Mouse (Mus musculus): ENCODE data around the gene Lpcat3.

Lpcat3 gene

GRCm38 (mm10) chr6:124703789-124704188 is 41.0 kb downstream of the Lpcat3 start:
- no peak for DNase-seq (ENCODE audit: low spot score in 2 of 2)

DNA sequence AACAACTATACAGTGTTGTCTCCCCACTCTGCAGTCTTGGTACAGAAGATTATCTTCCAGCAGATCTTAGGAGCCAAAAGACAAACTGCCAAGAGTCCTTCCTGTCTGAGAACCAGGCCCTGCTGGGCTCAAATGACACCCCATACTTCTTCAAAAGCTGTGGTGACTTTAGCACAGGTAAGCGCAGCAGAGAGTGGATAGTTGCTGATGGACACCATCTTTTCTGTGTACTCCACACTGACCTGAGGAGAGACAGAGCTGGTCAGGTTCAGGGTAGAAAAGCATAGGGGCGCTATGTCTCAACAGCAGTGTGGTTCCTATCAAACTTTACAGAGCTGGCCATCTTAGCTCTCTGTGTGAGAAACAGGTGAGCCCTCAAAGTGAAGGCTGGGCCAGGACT is 41.6 kb downstream of the Lpcat3 start:
- DNase-seq (ENCODE audit: low spot score in 2 of 2), result no peak

DNA sequence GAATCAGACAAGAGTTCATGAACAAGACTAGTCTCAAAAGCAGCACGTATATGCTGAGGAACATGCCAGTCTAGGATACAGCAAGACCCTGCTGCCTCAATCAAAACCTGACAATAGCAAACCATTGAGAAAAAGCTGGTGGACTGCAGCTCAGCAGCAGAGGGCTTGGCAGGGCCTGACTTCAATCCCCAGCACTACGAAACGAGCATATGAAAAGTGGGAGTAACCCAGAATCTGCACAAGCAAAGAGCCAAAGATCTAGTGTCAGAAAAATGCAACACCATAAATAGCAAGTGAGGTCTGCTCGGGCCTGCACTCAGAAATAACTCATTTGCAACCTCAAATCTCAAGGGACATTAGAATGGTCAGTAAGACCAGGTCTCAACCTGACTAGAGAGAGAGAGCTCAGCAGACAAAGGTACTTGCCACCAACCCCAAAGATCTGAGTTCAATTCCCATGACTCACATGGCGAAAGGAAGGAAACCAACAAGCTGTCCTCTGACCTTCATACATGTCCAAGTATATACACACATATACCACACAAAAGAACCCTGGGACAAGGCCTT is 43.3 kb downstream of the Lpcat3 start:
- no peak for DNase-seq (ENCODE audit: low spot score in 2 of 2)

DNA sequence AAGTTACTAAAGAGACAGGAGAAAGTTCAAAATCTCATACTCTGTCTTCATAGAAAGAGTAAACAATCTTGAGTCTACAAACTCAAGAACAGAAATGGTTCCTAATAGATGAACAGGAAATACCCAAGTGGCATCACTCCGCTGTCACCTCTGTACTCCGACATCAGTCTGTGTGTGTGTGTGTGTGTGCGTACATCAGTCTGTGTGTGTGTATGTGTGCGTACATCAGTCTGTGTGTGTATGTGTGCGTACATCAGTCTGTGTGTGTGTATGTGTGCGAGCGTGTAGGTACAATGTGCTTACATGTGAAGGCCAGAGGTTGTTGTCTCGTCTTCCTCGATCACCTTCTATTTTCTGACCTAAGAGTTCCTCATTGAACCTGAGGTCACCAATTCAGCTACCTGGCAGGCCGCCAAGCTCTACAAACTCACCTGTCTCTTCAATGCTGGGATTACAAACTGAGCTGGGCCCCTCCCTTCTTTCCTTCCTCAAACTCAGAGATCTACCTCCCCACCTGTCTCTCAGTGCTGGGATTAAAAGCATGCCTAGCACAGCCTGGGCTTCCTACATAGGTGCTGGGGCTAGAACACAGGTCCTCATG is 45.6 kb downstream of the Lpcat3 start:
- DNase-seq (ENCODE audit: low spot score in 2 of 2), result no peak

- peak; percentile 98 for DNase-seq (ENCODE audit: low spot score in 2 of 2)
These were observed 49.3 kb downstream of the Lpcat3 start, which contains the start of the genes Emg1 and Phb2 for GRCm38 (mm10) chr6:124711824-124712782. Gene Emg1, minus strand, starts transcription at chr6:124712178. Gene Phb2, plus strand, starts transcription at chr6:124712336.

DNA sequence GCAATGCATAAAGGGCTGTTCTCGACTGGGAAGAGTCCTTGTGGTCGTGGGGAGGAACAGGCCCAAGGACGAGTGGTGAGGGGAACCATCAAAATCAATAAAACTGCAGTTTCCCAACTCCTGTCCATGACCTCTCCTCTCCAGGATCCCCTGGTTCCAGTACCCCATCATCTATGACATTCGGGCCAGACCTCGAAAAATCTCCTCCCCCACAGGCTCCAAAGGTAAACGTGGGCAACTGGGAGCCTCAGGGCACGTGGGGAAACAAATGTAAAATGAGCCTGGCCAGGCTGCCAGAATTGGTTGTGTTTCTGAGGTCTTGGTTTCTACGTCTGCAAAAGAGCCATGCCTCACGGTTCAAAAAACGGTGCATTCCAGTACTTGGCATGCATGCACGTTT is 50.1 kb downstream of the Lpcat3 start:
- DNase-seq (ENCODE audit: low spot score in 2 of 2), result no peak

DNA sequence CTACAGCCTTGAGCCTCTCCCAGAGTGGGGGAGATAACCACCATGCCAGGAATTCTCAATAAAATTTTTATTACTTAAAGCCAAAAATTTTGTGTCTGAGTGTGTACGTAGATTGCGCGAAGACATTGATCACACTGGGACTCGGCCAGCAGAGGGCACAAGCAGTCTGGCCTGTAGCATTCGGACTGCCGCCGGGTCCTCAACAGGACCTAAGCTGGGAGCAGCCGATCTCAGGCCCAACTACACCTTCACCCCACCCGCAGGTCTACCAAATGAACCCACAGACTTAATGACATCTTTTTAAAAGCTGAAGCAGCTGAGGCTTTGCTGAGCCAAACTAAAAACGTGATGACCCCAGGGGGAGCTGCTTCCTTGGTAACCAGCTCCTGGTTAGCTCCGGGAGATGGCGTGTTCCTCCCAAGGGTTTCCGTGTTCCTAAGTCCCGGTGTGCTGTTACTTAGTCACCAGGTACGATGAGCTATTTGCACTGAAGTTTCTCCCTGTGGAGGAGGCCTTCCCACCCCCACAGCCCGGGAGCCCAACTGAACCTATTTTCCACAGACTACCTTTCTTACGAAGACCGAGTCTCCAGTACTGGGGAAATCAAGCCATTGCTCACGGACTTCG is 54.1 kb downstream of the Lpcat3 start:
- no peak for DNase-seq (ENCODE audit: low spot score in 2 of 2)

DNA sequence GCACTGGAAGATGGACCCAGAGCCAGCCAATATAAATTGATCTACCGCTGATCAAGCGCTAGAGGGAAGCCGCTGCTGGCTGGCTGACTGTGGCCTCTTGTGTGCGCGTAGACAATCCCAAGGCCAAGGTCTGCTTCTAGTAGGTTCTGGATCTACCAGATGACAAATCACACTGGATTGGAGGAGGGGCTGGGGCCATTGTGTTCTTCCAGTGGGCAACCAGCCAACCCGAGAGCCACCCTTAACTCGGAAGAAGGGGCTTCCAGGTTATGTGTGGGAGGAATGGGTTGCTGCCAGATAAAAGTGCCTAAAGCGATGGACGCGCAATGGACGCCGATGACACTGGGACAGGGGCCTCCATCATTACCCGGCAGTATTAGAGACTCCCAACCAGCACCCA is 55.1 kb downstream of the Lpcat3 start:
- no peak for DNase-seq (ENCODE audit: low spot score in 2 of 2)

DNA sequence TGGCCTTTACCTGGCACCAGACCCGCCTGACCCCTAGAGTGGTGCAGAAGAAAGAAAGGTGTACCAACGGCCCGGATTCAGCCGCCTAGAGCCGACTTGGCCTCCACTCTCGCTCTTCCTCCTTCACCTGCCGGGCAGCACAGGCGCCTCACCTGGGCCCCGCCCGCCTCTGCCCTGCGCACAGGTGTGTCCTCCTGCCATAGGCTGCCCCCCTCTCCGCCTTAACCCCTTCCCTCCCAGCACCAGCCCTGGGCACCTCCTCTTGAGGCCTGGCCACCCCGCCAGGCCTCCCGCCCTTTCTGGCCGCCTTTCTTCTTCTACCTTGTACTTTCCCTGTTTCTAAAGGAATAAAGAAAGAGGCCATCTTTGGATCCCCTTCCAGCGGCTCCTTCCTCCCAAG is 55.9 kb downstream of the Lpcat3 start:
- no peak for DNase-seq (ENCODE audit: low spot score in 2 of 2)

GRCm38 (mm10) chr6:124719354-124719978 is 56.6 kb downstream of the Lpcat3 start:
- DNase-seq (ENCODE audit: low spot score in 2 of 2), result no peak

- DNase-seq (ENCODE audit: low spot score in 2 of 2), result no peak
These were observed 58.1 kb downstream of the Lpcat3 start for GRCm38 (mm10) chr6:124720904-124721303.

- DNase-seq (ENCODE audit: low spot score in 2 of 2), result no peak
These were observed 60.1 kb downstream of the Lpcat3 start for GRCm38 (mm10) chr6:124722876-124723473.

GRCm38 (mm10) chr6:124723541-124723940 is 60.7 kb downstream of the Lpcat3 start:
- DNase-seq (ENCODE audit: low spot score in 2 of 2), result no peak

GRCm38 (mm10) chr6:124724472-124724871 is 61.6 kb downstream of the Lpcat3 start:
- DNase-seq (ENCODE audit: low spot score in 2 of 2), result no peak

GRCm38 (mm10) chr6:124728621-124729020 is 65.8 kb downstream of the Lpcat3 start:
- no peak for DNase-seq (ENCODE audit: low spot score in 2 of 2)

GRCm38 (mm10) chr6:124729850-124730705 is 67.3 kb downstream of the Lpcat3 start:
- no peak for DNase-seq (ENCODE audit: low spot score in 2 of 2)

GRCm38 (mm10) chr6:124731038-124731437 is 68.2 kb downstream of the Lpcat3 start:
- no peak for DNase-seq (ENCODE audit: low spot score in 2 of 2)

- no peak for DNase-seq (ENCODE audit: low spot score in 2 of 2)
These were observed 69.9 kb downstream of the Lpcat3 start for GRCm38 (mm10) chr6:124732476-124733370.

DNA sequence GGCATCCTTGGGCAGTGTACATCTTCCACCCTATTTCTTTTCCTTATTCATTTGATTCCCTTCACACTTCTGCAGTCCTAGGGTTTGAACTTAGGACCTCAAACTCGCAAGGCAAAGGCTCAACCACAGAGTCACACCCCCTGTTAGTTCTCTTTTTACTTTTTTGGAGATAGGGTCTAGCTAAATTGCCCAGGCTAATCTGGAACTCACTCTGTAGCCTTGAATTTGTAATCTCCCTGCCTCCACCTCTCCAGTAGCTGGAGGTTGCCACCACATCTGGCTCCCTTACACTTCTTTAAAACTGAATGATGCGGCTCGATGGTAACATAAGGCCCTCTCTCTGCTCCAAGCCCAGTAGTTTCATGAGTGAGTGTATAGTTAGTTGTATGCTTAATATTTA is 71.6 kb downstream of the Lpcat3 start:
- DNase-seq (ENCODE audit: low spot score in 2 of 2), result no peak

Measured in right cerebral cortex, adult 2 months (tissue).